Mouse (Mus musculus) monocyte, adult 2 months (primary cell): ENCODE measurements at regions not wholly inside any gene's neighbourhood (a gene's known extent, or its start where the extent isn't known, plus 50 kb on each side); places are given as distances from the start of the nearest gene placed in this dataset.
"Not testable (repeated sequence)": the region's sequence is repeated elsewhere in the genome, so short reads cannot be mapped to it uniquely, and the experiment has no call there.

Experiments used
- DNase-seq, 2 experiments: peaks; one replicate each; pipeline ENCODE4 v3.0.0; 2022; ENCODE audit warnings: low spot score in 2 of 2, low read depth in 1 of 2

GRCm38 (mm10) chr16:50009046-50009445, 208.7 kb downstream of the Cd47 start:
- no peak for DNase-seq

- DNase-seq: no peak
Observed at GRCm38 (mm10) chr16:50009542-50009941, 209.2 kb downstream of the Cd47 start.

GRCm38 (mm10) chr16:50010074-50010473, 209.7 kb downstream of the Cd47 start:
- no peak for DNase-seq

GRCm38 (mm10) chr16:50010532-50010971, 210.2 kb downstream of the Cd47 start:
- no peak for DNase-seq

GRCm38 (mm10) chr16:50023885-50024284, 223.6 kb downstream of the Cd47 start:
- no peak for DNase-seq

GRCm38 (mm10) chr16:50026100-50026884, 226.0 kb downstream of the Cd47 start:
- no peak for DNase-seq

- no peak for DNase-seq
Observed at GRCm38 (mm10) chr16:50027189-50027588, 226.9 kb downstream of the Cd47 start.

- no peak for DNase-seq
Observed at GRCm38 (mm10) chr16:50029711-50030110, 229.4 kb downstream of the Cd47 start.

- DNase-seq: not testable (repeated sequence)
Observed at GRCm38 (mm10) chr16:50030355-50030754, 230.0 kb downstream of the Cd47 start.

- DNase-seq: no peak
Observed at GRCm38 (mm10) chr16:50030905-50031369, 230.6 kb downstream of the Cd47 start.

- DNase-seq: no peak
Observed at GRCm38 (mm10) chr16:50032798-50033197, 232.5 kb downstream of the Cd47 start.

GRCm38 (mm10) chr16:50036296-50036734, 236.0 kb downstream of the Cd47 start:
- no peak for DNase-seq

GRCm38 (mm10) chr16:50044103-50044502, 243.8 kb downstream of the Cd47 start:
- no peak for DNase-seq

GRCm38 (mm10) chr16:50045552-50046547, 245.5 kb downstream of the Cd47 start:
- peak in 1 of 2 experiments; percentile 55 for DNase-seq

GRCm38 (mm10) chr16:50063540-50063939, 263.2 kb downstream of the Cd47 start:
- no peak for DNase-seq

GRCm38 (mm10) chr16:50065336-50066082, 265.2 kb downstream of the Cd47 start:
- no peak for DNase-seq

GRCm38 (mm10) chr16:50069033-50069432, 268.7 kb downstream of the Cd47 start:
- no peak for DNase-seq

- DNase-seq: no peak
Observed at GRCm38 (mm10) chr16:50070728-50071127, 270.4 kb downstream of the Cd47 start.

- no peak for DNase-seq
Observed at GRCm38 (mm10) chr16:50072853-50073360, 272.6 kb downstream of the Cd47 start.

GRCm38 (mm10) chr16:50073979-50074378, 273.6 kb downstream of the Cd47 start:
- no peak for DNase-seq

GRCm38 (mm10) chr16:50075641-50076040, 275.3 kb downstream of the Cd47 start:
- DNase-seq: no peak
